Mouse (Mus musculus): ENCODE results near the gene Zfp37.
"Not testable (repeated sequence)": the region's sequence is repeated elsewhere in the genome, so short reads cannot be mapped to it uniquely, and the experiment has no call there.

Gene Zfp37

GRCm38 (mm10) chr4:62208696-62209380 is 22.0 kb downstream of the Zfp37 start:
- in situ Hi-C loops (cut with MboI) = no loop called here

GRCm38 (mm10) chr4:62207851-62208695 is 22.8 kb downstream of the Zfp37 start:
- in situ Hi-C loops (cut with MboI) = no loop called here

DNA sequence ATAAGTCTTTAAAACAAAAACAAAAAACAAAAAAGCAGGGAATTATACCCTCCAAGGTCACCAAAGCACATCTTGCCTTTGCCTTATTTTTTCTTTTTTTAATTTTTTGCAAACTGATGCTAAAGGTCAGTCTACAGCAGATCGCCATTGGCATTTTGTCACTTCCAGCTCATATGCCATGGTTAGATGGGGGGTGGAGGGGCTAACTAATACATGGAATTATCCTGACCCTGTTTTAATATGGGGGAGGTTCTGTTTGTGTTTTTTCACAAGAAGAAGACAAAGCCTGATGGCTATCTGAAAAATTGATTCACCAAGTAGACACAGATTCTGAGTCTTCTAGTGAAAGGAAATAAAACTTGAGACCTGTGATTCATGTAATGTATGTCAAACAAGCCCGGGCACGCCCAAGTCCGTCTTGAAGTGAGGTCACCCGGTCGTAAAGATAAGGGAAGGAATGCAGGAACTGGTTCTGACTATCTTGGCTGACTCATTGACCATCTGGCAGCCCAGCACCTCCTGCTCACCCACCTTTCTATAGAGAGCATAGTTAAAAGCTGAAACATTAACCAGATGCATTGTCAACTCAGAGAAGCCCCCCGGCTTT is 30.8 kb downstream of the Zfp37 start:
- in situ Hi-C loops (cut with MboI) = no loop called here

DNA sequence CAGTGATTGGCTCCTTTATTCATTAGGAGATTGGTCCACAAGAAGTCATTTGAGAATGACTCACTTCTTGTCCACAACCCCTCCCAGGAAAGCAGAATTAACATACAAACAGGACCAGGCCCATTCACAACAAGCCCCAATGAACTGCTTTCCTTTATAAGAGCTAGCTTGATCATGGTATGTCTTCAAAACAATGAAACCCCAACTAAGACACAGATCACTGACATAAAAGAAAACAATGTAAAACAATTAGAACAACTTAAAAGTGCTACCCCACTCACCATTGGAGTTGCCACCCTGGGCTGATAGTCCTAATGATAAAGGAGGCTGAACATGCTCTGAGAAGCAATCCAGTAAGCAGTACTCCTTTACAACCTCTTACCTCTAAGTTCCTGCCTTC is 42.1 kb downstream of the Zfp37 start:
- in situ Hi-C loops (cut with MboI) = no loop called here

GRCm38 (mm10) chr4:62177282-62177681 is 53.6 kb downstream of the Zfp37 start:
- in situ Hi-C loops (cut with MboI) = no loop called here

- in situ Hi-C loops (cut with MboI) = no loop called here
These were observed 56.4 kb downstream of the Zfp37 start for GRCm38 (mm10) chr4:62174471-62174870.

DNA sequence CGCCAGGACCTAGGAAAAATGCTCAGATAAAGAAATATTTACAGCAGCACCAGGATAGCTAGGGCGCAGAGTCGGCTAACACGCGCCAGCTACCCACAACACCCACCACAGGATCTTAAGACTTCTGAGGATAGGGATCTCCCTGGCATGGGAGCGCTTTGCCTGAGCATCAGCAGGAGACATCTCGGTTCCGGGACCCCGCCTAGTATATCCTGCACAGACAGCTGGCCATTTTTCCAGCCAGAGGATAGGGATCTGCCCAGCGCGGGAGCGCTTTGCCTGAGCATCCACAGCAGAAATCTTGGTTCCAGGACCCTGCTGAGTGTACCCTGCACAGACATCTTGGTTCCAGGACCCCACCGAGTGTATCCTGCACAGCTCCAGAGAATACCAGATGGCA is 63.2 kb downstream of the Zfp37 start:
- in situ Hi-C loops (cut with MboI) = not testable (repeated sequence)

- in situ Hi-C loops (cut with MboI) = no loop called here
These were observed 72.4 kb downstream of the Zfp37 start for GRCm38 (mm10) chr4:62158401-62158800.

GRCm38 (mm10) chr4:62150811-62151210 is 80.0 kb downstream of the Zfp37 start, which contains the start of gene Mup21:
Mup21 (minus strand) TSS chr4:62150863.
- in situ Hi-C loops (cut with MboI) = no loop called here
